Mouse (Mus musculus): ENCODE results near the gene Uba6.

Gene Uba6

DNA sequence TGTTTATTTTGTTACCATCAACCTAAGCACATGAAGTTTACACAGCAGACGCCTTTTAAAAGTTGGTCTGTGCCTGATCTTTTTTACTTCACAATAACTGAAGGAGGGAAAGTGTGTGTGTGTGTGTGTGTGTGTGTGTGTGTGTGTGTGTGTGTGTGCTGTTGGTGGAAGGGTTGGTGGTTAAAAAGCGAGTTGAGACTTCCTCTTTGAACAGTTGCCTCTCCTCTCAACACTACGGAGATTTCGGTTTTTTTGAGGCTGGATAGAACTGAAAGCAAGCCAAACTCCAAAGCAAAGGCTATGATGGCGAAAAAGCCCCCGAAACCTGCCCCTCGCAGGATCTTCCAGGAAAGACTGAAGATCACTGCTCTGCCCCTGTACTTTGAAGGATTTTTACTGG is 101.1 kb downstream of the Uba6 start, which contains the start of gene Stap1:
Gene Stap1, plus strand, starts transcription at position 209 of the 400 bp plus-strand sequence.
- DNase-seq, result no peak

DNA sequence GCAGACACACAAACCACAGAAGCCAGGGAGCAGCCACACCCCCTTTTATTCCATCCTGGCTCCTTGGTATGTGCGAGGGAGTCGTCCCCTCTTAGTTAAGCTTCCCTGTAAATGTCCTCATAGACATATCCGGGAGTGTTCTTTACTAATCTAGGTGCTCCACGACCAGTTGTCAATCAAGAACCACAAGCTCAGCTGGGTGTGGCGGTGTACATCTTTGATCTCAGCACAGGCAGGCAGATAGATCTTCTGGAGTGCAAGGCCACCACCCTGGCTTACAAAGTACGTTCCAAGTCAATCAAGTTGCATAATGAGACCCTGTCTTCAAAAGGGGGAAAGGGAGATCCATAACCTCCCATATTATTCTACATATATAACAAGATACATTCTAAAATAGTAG is 103.5 kb downstream of the Uba6 start:
- DNase-seq, result no peak

DNA sequence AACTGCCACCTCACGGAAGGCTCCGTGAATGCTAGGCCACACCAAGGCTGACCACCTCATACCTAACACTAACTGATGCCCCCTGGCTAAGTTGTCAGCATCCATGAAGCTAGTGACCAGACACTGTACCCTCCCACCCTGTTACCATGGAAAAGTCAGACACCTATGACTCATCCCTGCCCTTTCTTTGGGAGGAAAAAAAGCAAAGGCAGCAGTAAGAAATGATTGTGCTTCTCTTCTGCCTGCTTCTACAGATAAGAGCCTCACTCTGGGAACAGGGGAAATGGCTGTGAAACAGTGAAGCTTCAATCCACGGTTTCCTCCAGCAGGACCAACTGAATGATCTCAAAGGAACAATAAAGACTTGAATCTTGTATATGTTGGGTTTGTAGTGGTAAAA is 104.2 kb downstream of the Uba6 start:
- no peak for DNase-seq

DNA sequence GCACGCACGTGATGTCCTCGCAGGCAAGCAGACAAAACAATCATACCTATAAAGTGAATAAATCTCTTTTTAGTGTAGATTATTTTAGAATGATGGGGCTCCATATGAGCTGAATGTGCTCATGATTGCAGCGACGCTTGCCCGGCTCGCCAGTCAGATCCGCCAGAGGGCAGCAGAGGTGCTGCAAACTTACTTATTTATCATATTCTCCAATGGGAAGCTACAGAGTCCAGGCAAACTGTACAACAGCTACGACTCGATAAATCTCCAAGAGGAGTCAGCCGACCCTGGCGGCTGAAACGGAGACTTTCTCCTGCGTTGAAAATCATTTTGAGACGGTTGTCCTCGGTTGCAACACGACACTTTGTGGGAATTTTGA is 106.1 kb downstream of the Uba6 start:
- peak; percentile 76 for DNase-seq

DNA sequence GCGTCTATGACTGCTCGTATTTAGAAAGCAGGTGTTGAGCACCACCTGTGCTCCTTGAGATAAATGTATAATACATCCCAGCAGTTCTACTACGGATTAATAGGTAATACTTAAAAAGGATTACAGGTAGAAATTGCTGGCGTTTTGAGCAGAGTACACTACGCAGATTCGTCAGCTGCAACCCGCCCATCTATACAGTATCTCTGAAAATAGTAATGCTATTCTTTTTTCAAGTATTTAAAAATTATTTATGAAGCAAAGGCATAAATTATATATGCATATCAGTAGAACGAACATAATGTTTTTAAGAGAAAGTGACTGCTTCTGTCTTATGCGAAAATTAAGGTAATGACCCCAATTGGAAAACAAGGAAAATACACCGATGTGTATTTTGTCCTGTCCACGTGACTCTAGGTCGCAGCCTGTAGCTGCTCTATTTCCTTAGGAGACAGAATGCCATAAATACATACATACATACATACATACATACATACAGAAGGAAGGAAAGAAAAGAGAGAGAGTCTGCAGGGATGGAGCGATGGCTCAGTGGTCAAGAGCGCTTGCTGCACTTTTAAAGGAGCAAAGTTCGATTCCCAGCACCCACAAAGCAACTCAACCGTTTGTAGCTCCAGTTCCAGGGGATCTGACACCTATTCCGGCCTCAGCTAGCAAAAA is 106.6 kb downstream of the Uba6 start:
- DNase-seq, result no peak

DNA sequence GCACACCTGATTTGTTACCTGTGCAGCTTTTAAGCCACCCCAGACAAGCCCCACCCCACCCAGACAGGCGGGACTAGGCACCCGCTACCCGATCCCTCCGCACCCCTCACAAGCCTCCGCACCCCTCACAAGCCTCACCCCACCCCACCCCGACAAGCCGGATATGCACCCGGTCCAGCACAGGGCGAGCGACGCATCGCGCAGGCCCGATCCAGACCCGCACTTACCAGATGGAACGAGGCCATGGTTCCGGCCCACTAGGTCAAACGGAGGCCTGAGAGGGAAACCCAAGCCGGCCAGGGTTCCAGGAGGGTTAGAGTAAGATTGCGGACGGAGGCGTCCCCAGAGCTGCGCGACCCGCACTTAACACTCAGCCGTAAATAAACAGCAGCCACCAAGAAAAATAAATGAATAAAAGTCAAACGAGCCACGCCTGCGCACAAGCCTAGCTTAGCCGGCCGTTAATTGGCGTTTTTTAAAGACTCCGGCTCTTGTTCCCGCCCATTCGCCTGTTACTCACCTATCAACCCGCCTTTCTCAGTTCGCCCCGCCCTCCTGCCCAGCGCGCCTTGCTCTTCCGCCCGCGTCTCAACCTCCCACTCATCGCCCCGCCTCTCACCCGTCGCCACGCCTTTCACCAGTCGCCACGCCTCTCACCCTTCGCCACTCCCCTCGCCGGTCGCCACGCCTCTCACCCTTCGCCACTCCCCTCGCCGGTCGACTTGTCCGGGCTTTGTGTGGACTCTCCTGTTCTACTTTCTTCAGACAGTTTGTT is 107.3 kb downstream of the Uba6 start, which contains the start of gene Cenpc1:
Gene Cenpc1, minus strand, starts transcription at position 483 of the 775 bp plus-strand sequence.
- peak; percentile 96 for DNase-seq

DNA sequence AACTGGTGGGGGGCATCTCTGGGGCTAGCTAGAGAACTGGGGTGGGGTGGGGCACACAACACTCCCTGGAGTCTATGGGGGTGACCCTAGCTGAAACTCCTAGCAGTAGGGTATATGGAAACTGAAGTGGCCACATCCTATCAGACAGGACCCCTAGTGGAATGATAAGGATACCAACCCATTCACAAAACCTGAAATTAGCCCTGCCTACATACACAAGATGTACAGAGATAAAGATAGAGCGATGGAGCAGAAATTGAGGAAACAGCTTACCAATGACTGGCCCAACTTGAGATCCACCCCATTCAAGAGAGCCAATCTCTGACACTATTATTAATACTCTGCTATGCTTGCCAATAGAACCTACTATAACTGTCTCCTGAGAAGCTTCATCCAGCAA is 109.1 kb downstream of the Uba6 start:
- no peak for DNase-seq

Data from cerebellum, adult 11-12 months (tissue).